Mouse (Mus musculus) liver, embryonic 14.5 days (tissue): ENCODE data around the gene Csnk1g2. TPM values are rescaled to one million over a fixed set of nuclear protein-coding genes. Genes with fewer than 3 reads are reported as not detected.

Experiments used
- ATAC-seq: fragments of 200-750 bp; cut with Nextera tagmentation; 2 replicates; pipeline ENCODE4 v1.8.0; 2017; ENCODE audit warnings: moderate number of reproducible peaks, mild to moderate bottlenecking, moderate library complexity; ENCODE audit not compliant: insufficient read depth
- DNase-seq, 3 experiments: peaks; one replicate each; pipeline ENCODE4 v3.0.0-alpha.2; 2012 to 2013; ENCODE audit warnings: low read depth in 3 of 3, low spot score in 3 of 3
- H3K27ac ChIP-seq: fragments of 300-500 bp; sonication (generic); 2 replicates; pipeline ENCODE4 v1.5.1; 2014; ENCODE audit warnings: moderate library complexity, mild to moderate bottlenecking, control low read depth, inconsistent platforms
- H3K27me3 ChIP-seq: fragments of 300-500 bp; sonication (generic); 2 replicates; pipeline ENCODE4 v1.6.1; 2014; ENCODE audit warnings: mild to moderate bottlenecking, low read length, moderate library complexity; ENCODE audit not compliant: control insufficient read depth, insufficient read depth
- H3K36me3 ChIP-seq: fragments of 300-500 bp; sonication (generic); replicated peaks from 2 replicates; pipeline ENCODE4 v1.6.1; 2014; ENCODE audit warnings: low read depth; ENCODE audit not compliant: control insufficient read depth, insufficient read depth
- H3K4me1 ChIP-seq, 2 experiments: fragments of 200-500 bp in 1 of 2; fragments of 300-500 bp in 1 of 2; sonication (generic) in 1 of 2; replicated peaks; 2 replicates each; pipeline ENCODE4 v1.6.1; 2012 to 2014; ENCODE audit warnings: antibody characterized with exemption in 1 of 2, inconsistent platforms in 1 of 2, low read length in 1 of 2; ENCODE audit not compliant: control insufficient read depth in 2 of 2, insufficient read depth in 2 of 2
- H3K4me2 ChIP-seq: fragments of 300-500 bp; sonication (generic); 2 replicates; pipeline ENCODE4 v1.6.1; 2014; ENCODE audit warnings: low read depth, mild to moderate bottlenecking, control low read depth, moderate library complexity
- H3K4me3 ChIP-seq, 2 experiments: fragments of 200-500 bp in 1 of 2; fragments of 300-500 bp in 1 of 2; sonication (generic) in 1 of 2; 2 replicates each; pipeline ENCODE4 v1.5.1; 2012 to 2014; ENCODE audit warnings: low read depth in 2 of 2, low read length in 2 of 2, mild to moderate bottlenecking in 2 of 2, control low read depth in 1 of 2, inconsistent platforms in 1 of 2, moderate library complexity in 1 of 2; ENCODE audit not compliant: insufficient read depth in 1 of 2
- H3K9ac ChIP-seq: fragments of 300-500 bp; sonication (generic); replicated peaks from 2 replicates; pipeline ENCODE4 v1.6.1; 2014; ENCODE audit warnings: mild to moderate bottlenecking, control low read depth, moderate library complexity
- H3K9me3 ChIP-seq: fragments of 300-500 bp; sonication (generic); 2 replicates; pipeline ENCODE4 v1.6.1; 2016; ENCODE audit warnings: low read length, mixed read lengths; ENCODE audit not compliant: control insufficient read depth
- CTCF ChIP-seq: IDR thresholded peaks from 2 replicates; pipeline ENCODE4 v1.5.1; 2016; ENCODE audit warnings: antibody characterized with exemption, low read depth, control low read depth
- EP300 ChIP-seq: IDR thresholded peaks from 2 replicates; pipeline ENCODE4 v1.6.1; 2016; ENCODE audit warnings: antibody characterized with exemption, low read depth
- WGBS: fragments of 180-500 bp; shearing (Covaris S2); extraction: QIAGEN DNeasy Blood & Tissue Kit; methylation state at CpG from one replicate; pipeline ENCODE4 v1.1.7; 2014; ENCODE audit not compliant: insufficient replicate concordance; 5-methylcytosine and 5-hydroxymethylcytosine counted together
- polyA plus RNA-seq, 2 experiments: library from polyadenylated mRNA; depleted of rRNA in 1 of 2; stranded (reverse) in 1 of 2; unstranded in 1 of 2; fragments of >200 nt; fragmentation: Nextera tagmentation in 1 of 2; extraction: Ambion mirVana in 1 of 2; gene quantifications; 2 replicates each; pipeline versions ENCODE4 v1.2.1 to v1.2.3; 2012 to 2014

Csnk1g2 gene
- polyA plus RNA-seq, 2 experiments: 25.5 to 51.3 TPM

- Histone ChIP-seq H3K9me3 (no peaks in the 10 kb centered on the region), H3K4me2 (no peak overlapping the region), H3K4me3 (no peak overlapping the region), H3K9ac (no peak overlapping the region), H3K27me3 (no peaks in the 10 kb centered on the region), H3K36me3 (peaks cover 58% of the 10 kb centered on the region), H3K4me1 (peaks cover 25 to 28% of the 10 kb centered on the region in 2 experiments), H3K27ac (no peak overlapping the region)
- no peak for ATAC-seq
- 88% methylated on average over 19 of the region's 19 CpGs for WGBS
- TF ChIP-seq EP300: no peak
- TF ChIP-seq CTCF: no peak
- DNase-seq: no peak
Measured at GRCm38 (mm10) chr10:80666837-80667412, 44.3 kb downstream of the Csnk1g2 start.

DNA sequence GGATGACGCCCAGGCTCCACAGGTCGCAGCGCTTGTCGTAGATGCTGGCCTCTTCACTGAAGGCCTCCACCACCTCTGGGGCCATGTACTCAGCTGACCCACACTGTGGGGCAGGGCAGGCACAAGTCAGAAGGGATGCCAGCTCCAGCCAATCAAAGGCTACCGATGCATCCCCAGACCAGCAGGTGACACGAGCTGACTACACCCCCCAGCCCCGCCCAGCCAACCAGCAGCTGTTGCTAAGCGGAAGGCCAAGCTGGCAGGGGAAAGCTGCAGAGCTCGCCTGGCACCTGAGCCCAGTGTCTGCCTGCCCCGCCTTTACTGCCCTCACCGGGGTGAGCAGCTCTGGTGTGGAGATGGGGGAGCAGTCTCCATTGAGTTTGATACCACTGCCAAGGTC, 46.0 kb downstream of the Csnk1g2 start:
- WGBS: 73% methylated on average over 11 of the region's 11 CpGs
- H3K36me3 ChIP-seq: peaks cover 62% of the 10 kb centered on the region
- H3K27me3 ChIP-seq: no peaks in the 10 kb centered on the region
- peaks cover 28 to 32% of the 10 kb centered on the region in 2 experiments for H3K4me1 ChIP-seq
- no peak overlapping the region for H3K4me2 ChIP-seq
- no peak overlapping the region for H3K4me3 ChIP-seq
- no peak overlapping the region for H3K9ac ChIP-seq
- no peaks in the 10 kb centered on the region for H3K9me3 ChIP-seq
- TF ChIP-seq EP300: no peak
- DNase-seq (no peak), ATAC-seq (no peak)
- H3K27ac ChIP-seq: no peak overlapping the region

GRCm38 (mm10) chr10:80669018-80669417, 46.4 kb downstream of the Csnk1g2 start:
- no peak for TF ChIP-seq EP300
- TF ChIP-seq CTCF: no peak
- Histone ChIP-seq H3K4me1 (peaks cover 28% of the 10 kb centered on the region in 2 experiments), H3K27ac (no peak overlapping the region)

DNA sequence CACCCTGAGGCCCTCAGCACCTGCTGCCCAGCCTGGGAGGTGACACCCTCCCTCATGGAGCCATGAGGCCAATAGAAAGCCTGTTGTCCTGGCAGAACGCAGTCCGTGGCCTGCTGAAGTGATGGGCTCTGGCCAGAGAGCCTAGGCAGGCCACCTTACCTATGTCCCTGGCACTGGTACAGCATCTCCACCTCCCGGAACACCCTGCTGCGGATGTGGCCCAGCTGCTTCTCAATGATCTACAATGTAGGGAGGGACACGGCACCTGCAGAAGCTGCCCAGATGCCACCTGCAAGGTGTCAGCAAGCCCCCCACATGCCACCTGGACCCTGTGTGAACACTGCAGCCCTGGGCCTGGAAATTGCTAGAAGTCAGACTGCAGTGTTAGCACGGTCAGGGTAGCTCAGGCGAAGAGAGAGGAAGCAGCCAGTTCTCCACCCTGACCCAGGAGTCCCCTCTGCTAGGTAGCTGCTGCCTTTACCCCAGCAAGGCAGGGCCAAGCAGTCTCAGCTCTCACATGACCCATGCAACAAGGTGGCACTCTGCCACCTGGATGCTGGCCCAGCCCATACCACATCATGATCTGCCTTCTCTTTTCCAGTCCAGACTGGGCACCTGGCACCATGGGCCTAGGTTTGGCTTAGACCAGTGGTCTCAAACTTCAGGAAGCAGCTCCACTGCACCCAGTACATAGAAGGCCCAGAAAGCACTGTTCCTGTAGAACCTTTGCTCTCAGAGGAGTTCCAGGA, 47.3 kb downstream of the Csnk1g2 start:
- 90% methylated on average over 7 of the region's 7 CpGs for WGBS
- Histone ChIP-seq H3K27ac (no peak overlapping the region), H3K4me1 (peaks cover 26 to 27% of the 10 kb centered on the region in 2 experiments), H3K9me3 (no peaks in the 10 kb centered on the region), H3K36me3 (peaks cover 62% of the 10 kb centered on the region), H3K9ac (no peak overlapping the region), H3K27me3 (no peaks in the 10 kb centered on the region), H3K4me3 (no peak overlapping the region), H3K4me2 (no peak overlapping the region)
- ATAC-seq (no peak), DNase-seq (no peak)
- no peak for TF ChIP-seq EP300
- TF ChIP-seq CTCF: no peak

More at GRCm38 (mm10) chr10:80669018-80669417, 46.4 kb downstream of the Csnk1g2 start:
- H3K4me2 ChIP-seq: no peak overlapping the region
- no peaks in the 10 kb centered on the region for H3K9me3 ChIP-seq
- WGBS: 84% methylated on average over 12 of the region's 12 CpGs
- ATAC-seq (no peak), DNase-seq (no peak)
- H3K36me3 ChIP-seq: peaks cover 62% of the 10 kb centered on the region
- H3K27me3 ChIP-seq: no peaks in the 10 kb centered on the region
- no peak overlapping the region for H3K9ac ChIP-seq
- H3K4me3 ChIP-seq: no peak overlapping the region

- no peak overlapping the region for H3K27ac ChIP-seq
- no peak overlapping the region for H3K9ac ChIP-seq
- DNase-seq (no peak), ATAC-seq (no peak)
- no peak overlapping the region for H3K4me2 ChIP-seq
- no peaks in the 10 kb centered on the region for H3K9me3 ChIP-seq
- peaks cover 62% of the 10 kb centered on the region for H3K36me3 ChIP-seq
- no peaks in the 10 kb centered on the region for H3K27me3 ChIP-seq
- TF ChIP-seq CTCF (no peak), EP300 (no peak)
- H3K4me1 ChIP-seq: peaks cover 21 to 22% of the 10 kb centered on the region in 2 experiments
- 89% methylated on average over 2 of the region's 2 CpGs for WGBS
- H3K4me3 ChIP-seq: no peak overlapping the region
Measured at GRCm38 (mm10) chr10:80670531-80670930, 47.9 kb downstream of the Csnk1g2 start.
